Mouse (Mus musculus): ENCODE data around the gene Galntl5.
"Not testable (repeated sequence)": the region's sequence is repeated elsewhere in the genome, so short reads cannot be mapped to it uniquely, and the experiment has no call there.

The Galntl5 gene

GRCm38 (mm10) chr5:25211872-25212271 is 30.6 kb downstream of the Galntl5 start:
- no peak for DNase-seq (ENCODE audit: low spot score)

GRCm38 (mm10) chr5:25213216-25213615 is 32.0 kb downstream of the Galntl5 start:
- DNase-seq (ENCODE audit: low spot score), result not testable (repeated sequence)

- no peak for DNase-seq (ENCODE audit: low spot score)
Measured at GRCm38 (mm10) chr5:25215006-25215405, 33.7 kb downstream of the Galntl5 start.

GRCm38 (mm10) chr5:25221604-25222003 is 40.3 kb downstream of the Galntl5 start, which contains the start of gene Galnt11:
Gene Galnt11, plus strand, starts transcription at chr5:25221904.
- DNase-seq (ENCODE audit: low spot score), result no peak

- peak; percentile 34 for DNase-seq (ENCODE audit: low spot score)
Measured at GRCm38 (mm10) chr5:25222752-25223702, 41.8 kb downstream of the Galntl5 start, which contains the start of gene E130116L18Rik. Gene E130116L18Rik, minus strand, starts transcription at chr5:25223153.

- not testable (repeated sequence) for DNase-seq (ENCODE audit: low spot score)
Measured at GRCm38 (mm10) chr5:25224377-25224776, 43.1 kb downstream of the Galntl5 start.

- DNase-seq (ENCODE audit: low spot score), result no peak
Measured at GRCm38 (mm10) chr5:25243101-25243500, 61.8 kb downstream of the Galntl5 start.

- no peak for DNase-seq (ENCODE audit: low spot score)
Measured at GRCm38 (mm10) chr5:25245806-25246472, 64.7 kb downstream of the Galntl5 start.

GRCm38 (mm10) chr5:25246473-25246865 is 65.2 kb downstream of the Galntl5 start:
- no peak for DNase-seq (ENCODE audit: low spot score)

- no peak for DNase-seq (ENCODE audit: low spot score)
Measured at GRCm38 (mm10) chr5:25247036-25247435, 65.8 kb downstream of the Galntl5 start.

- DNase-seq (ENCODE audit: low spot score), result no peak
Measured at GRCm38 (mm10) chr5:25252423-25252822, 71.2 kb downstream of the Galntl5 start.

- DNase-seq (ENCODE audit: low spot score), result no peak
Measured at GRCm38 (mm10) chr5:25252825-25253544, 71.7 kb downstream of the Galntl5 start.

GRCm38 (mm10) chr5:25254491-25254890 is 73.2 kb downstream of the Galntl5 start:
- no peak for DNase-seq (ENCODE audit: low spot score)

GRCm38 (mm10) chr5:25256686-25257085 is 75.4 kb downstream of the Galntl5 start:
- DNase-seq (ENCODE audit: low spot score), result no peak

GRCm38 (mm10) chr5:25261452-25261851 is 80.2 kb downstream of the Galntl5 start:
- no peak for DNase-seq (ENCODE audit: low spot score)

- no peak for DNase-seq (ENCODE audit: low spot score)
Measured at GRCm38 (mm10) chr5:25262266-25262665, 81.0 kb downstream of the Galntl5 start.

GRCm38 (mm10) chr5:25268258-25268888 is 87.1 kb downstream of the Galntl5 start:
- DNase-seq (ENCODE audit: low spot score), result no peak
